Comparison of ENCODE assay signal across 23 mouse cellular contexts in genomic region chr7:95253862-95254545, GRCm38 (mm10).
A peak's percentile ranks its signal among the peaks of the same experiment; 100 is the strongest.
DNase-seq lines count a peak whose midpoint lies in the region; ATAC-seq and TF ChIP-seq lines count a peak whose summit lies in the region.
"Had no signal": no experiment of that assay in that cellular context is flagged by ENCODE, and none has a peak within 500 bp of the region (broad histone marks: within the 10 kb centered on the region; RNA-seq: fewer than 3 reads in every experiment).

No protein-coding gene starts in this region.

- TF ChIP-seq EP300 in heart, adult 2 months (IDR thresholded peaks at IDR 0.05; ENCODE audit: insufficient read depth, low read depth, low read length), result no peak

- no peak overlapping the region for H3K9ac ChIP-seq in embryonic facial prominence, embryonic 14.5 days (ENCODE audit: low read depth, low read length)
- no peak overlapping the region for H3K9ac ChIP-seq in intestine, embryonic 15.5 days
- no peak overlapping the region for H3K9ac ChIP-seq in intestine, postnatal 0 days (ENCODE audit: low read depth, low read length)
- no peak overlapping the region for H3K9ac ChIP-seq in forebrain, embryonic 16.5 days (replicated peaks; ENCODE audit: low read depth, low read length)
- no peak overlapping the region for H3K9ac ChIP-seq in heart, adult 2 months (ENCODE audit: low read depth, low read length)
- H3K9ac ChIP-seq: embryonic facial prominence, embryonic 13.5 days; heart, embryonic 13.5 days; hindbrain, embryonic 12.5 days had no signal

- no peak overlapping the region for H3K27ac ChIP-seq in embryonic facial prominence, embryonic 14.5 days (replicated peaks; ENCODE audit: low read depth, low read length)
- no peak overlapping the region for H3K27ac ChIP-seq in embryonic facial prominence, embryonic 10.5 days (replicated peaks)
- H3K27ac ChIP-seq in intestine, embryonic 15.5 days, result no peak overlapping the region
- H3K27ac ChIP-seq in intestine, postnatal 0 days (ENCODE audit: low read depth, low read length), result no peak overlapping the region
- no peak overlapping the region for H3K27ac ChIP-seq in forebrain, embryonic 16.5 days (ENCODE audit: low read length)
- no peak overlapping the region for H3K27ac ChIP-seq in heart, adult 2 months
- H3K27ac ChIP-seq: embryonic facial prominence, embryonic 13.5 days; heart, embryonic 13.5 days; hindbrain, embryonic 12.5 days had no signal

- 68% methylated on average over 5 of the region's 5 CpGs for WGBS in embryonic facial prominence, embryonic 14.5 days
- WGBS in embryonic facial prominence, embryonic 10.5 days, result 88% methylated on average over 5 of the region's 5 CpGs
- WGBS in intestine, embryonic 15.5 days, result 59% methylated on average over 5 of the region's 5 CpGs
- WGBS in intestine, postnatal 0 days, result 60% methylated on average over 5 of the region's 5 CpGs
- 47% methylated on average over 5 of the region's 5 CpGs for WGBS in forebrain, embryonic 16.5 days
- 48% methylated on average over 5 of the region's 5 CpGs for WGBS in heart, adult 2 months

- H3K4me3 ChIP-seq in embryonic facial prominence, embryonic 14.5 days (ENCODE audit: low read depth, low read length), result no peak overlapping the region
- no peak overlapping the region for H3K4me3 ChIP-seq in embryonic facial prominence, embryonic 10.5 days
- no peak overlapping the region for H3K4me3 ChIP-seq in intestine, embryonic 15.5 days (replicated peaks)
- no peak overlapping the region for H3K4me3 ChIP-seq in intestine, postnatal 0 days (ENCODE audit: low read depth, low read length)
- no peak overlapping the region for H3K4me3 ChIP-seq in forebrain, embryonic 16.5 days (replicated peaks; ENCODE audit: low read length)
- no peak overlapping the region for H3K4me3 ChIP-seq in heart, adult 2 months
- H3K4me3 ChIP-seq: embryonic facial prominence, embryonic 13.5 days; heart, embryonic 13.5 days; hindbrain, embryonic 12.5 days had no signal

- H3K36me3 ChIP-seq in embryonic facial prominence, embryonic 14.5 days (ENCODE audit: control insufficient read depth, insufficient read depth, low read length), result no peaks in the 10 kb centered on the region
- H3K36me3 ChIP-seq in embryonic facial prominence, embryonic 10.5 days (replicated peaks), result no peaks in the 10 kb centered on the region
- no peaks in the 10 kb centered on the region for H3K36me3 ChIP-seq in intestine, embryonic 15.5 days
- no peaks in the 10 kb centered on the region for H3K36me3 ChIP-seq in intestine, postnatal 0 days (ENCODE audit: control insufficient read depth, insufficient read depth)
- H3K36me3 ChIP-seq in forebrain, embryonic 16.5 days (ENCODE audit: control insufficient read depth, insufficient read depth), result no peaks in the 10 kb centered on the region
- H3K36me3 ChIP-seq in heart, adult 2 months (ENCODE audit: control insufficient read depth, insufficient read depth, low read length), result no peaks in the 10 kb centered on the region
- H3K36me3 ChIP-seq: embryonic facial prominence, embryonic 13.5 days; G1E; heart, embryonic 13.5 days; hindbrain, embryonic 12.5 days had no signal

- intact Hi-C loops in heart, adult 2 months (cut with DNase I), result no loop called here

- no peak overlapping the region for H3K4me2 ChIP-seq in embryonic facial prominence, embryonic 14.5 days (ENCODE audit: low read depth, low read length)
- H3K4me2 ChIP-seq in intestine, embryonic 15.5 days (replicated peaks), result no peak overlapping the region
- H3K4me2 ChIP-seq in intestine, postnatal 0 days (replicated peaks; ENCODE audit: low read depth), result no peak overlapping the region
- H3K4me2 ChIP-seq in forebrain, embryonic 16.5 days (ENCODE audit: low read length), result no peak overlapping the region
- H3K4me2 ChIP-seq: embryonic facial prominence, embryonic 13.5 days; heart, embryonic 13.5 days; hindbrain, embryonic 12.5 days had no signal

- ATAC-seq in embryonic facial prominence, embryonic 14.5 days (ENCODE audit: low read depth), result no peak
- peak; percentile 62 for ATAC-seq in intestine, embryonic 15.5 days
- no peak for ATAC-seq in intestine, postnatal 0 days
- peak; percentile 94 for ATAC-seq in forebrain, embryonic 16.5 days
- ATAC-seq: CD4-positive, CD25-positive, alpha-beta regulatory T cell, adult 4 months; hindbrain, embryonic 16.5 days; inflammation-experienced regulatory T-cells, adult 6 months had no signal

- TF ChIP-seq POLR2A in heart, adult 2 months (IDR thresholded peaks at IDR 0.05; ENCODE audit: insufficient read depth, low read depth, low read length), result no peak

- no peaks in the 10 kb centered on the region for H3K79me2 ChIP-seq in heart, adult 2 months (replicated peaks; ENCODE audit: control insufficient read depth, insufficient read depth, low read length)

- no peaks in the 10 kb centered on the region for H3K9me3 ChIP-seq in embryonic facial prominence, embryonic 14.5 days (ENCODE audit: control insufficient read depth, low read length)
- no peaks in the 10 kb centered on the region for H3K9me3 ChIP-seq in embryonic facial prominence, embryonic 10.5 days
- H3K9me3 ChIP-seq in intestine, embryonic 15.5 days, result no peaks in the 10 kb centered on the region
- H3K9me3 ChIP-seq in intestine, postnatal 0 days (ENCODE audit: control insufficient read depth), result no peaks in the 10 kb centered on the region
- H3K9me3 ChIP-seq in forebrain, embryonic 16.5 days (ENCODE audit: control insufficient read depth, low read length), result no peaks in the 10 kb centered on the region
- H3K9me3 ChIP-seq: embryonic facial prominence, embryonic 13.5 days; G1E; heart, embryonic 13.5 days; hindbrain, embryonic 12.5 days had no signal

- H3K4me1 ChIP-seq in embryonic facial prominence, embryonic 14.5 days (ENCODE audit: control insufficient read depth, insufficient read depth, low read length), result no peaks in the 10 kb centered on the region
- H3K4me1 ChIP-seq in embryonic facial prominence, embryonic 10.5 days, result no peaks in the 10 kb centered on the region
- H3K4me1 ChIP-seq in intestine, embryonic 15.5 days (replicated peaks), result no peaks in the 10 kb centered on the region
- H3K4me1 ChIP-seq in intestine, postnatal 0 days (replicated peaks; ENCODE audit: control insufficient read depth, insufficient read depth, low read length), result no peaks in the 10 kb centered on the region
- peaks cover 5% of the 10 kb centered on the region; the same call in 1 of the 2 replicates for H3K4me1 ChIP-seq in forebrain, embryonic 16.5 days (replicated peaks; ENCODE audit: control insufficient read depth, insufficient read depth, low read length)
- H3K4me1 ChIP-seq in heart, adult 2 months (ENCODE audit: control insufficient read depth, insufficient read depth, low read length), result no peaks in the 10 kb centered on the region
- H3K4me1 ChIP-seq: embryonic facial prominence, embryonic 13.5 days; hindbrain, embryonic 12.5 days had no signal

- no peaks in the 10 kb centered on the region for H3K27me3 ChIP-seq in embryonic facial prominence, embryonic 14.5 days (replicated peaks; ENCODE audit: control insufficient read depth, insufficient read depth, low read length)
- H3K27me3 ChIP-seq in embryonic facial prominence, embryonic 10.5 days (replicated peaks; ENCODE audit: low read depth, poor library complexity, severe bottlenecking), result no peaks in the 10 kb centered on the region
- no peaks in the 10 kb centered on the region for H3K27me3 ChIP-seq in intestine, embryonic 15.5 days (replicated peaks)
- H3K27me3 ChIP-seq in intestine, postnatal 0 days (replicated peaks; ENCODE audit: control insufficient read depth, insufficient read depth, low read length), result no peaks in the 10 kb centered on the region
- no peaks in the 10 kb centered on the region for H3K27me3 ChIP-seq in forebrain, embryonic 16.5 days (replicated peaks; ENCODE audit: control insufficient read depth, insufficient read depth, low read length)
- no peaks in the 10 kb centered on the region for H3K27me3 ChIP-seq in heart, adult 2 months (ENCODE audit: control insufficient read depth, insufficient read depth, low read length)
- H3K27me3 ChIP-seq: embryonic facial prominence, embryonic 13.5 days; heart, embryonic 13.5 days; hindbrain, embryonic 12.5 days had no signal

- TF ChIP-seq CTCF in intestine, postnatal 0 days (IDR thresholded peaks at IDR 0.05; ENCODE audit: low read depth), result no peak
- no peak for TF ChIP-seq CTCF in heart, adult 2 months (IDR thresholded peaks at IDR 0.05)

- peak; percentile 7 for DNase-seq in embryonic facial prominence, embryonic 14.5 days (ENCODE audit: low spot score)
- DNase-seq in embryonic facial prominence, embryonic 10.5 days (ENCODE audit: low spot score), result no peak
- DNase-seq in NIH3T3 (ENCODE audit: low read depth), result peak; percentile 20
- no peak for DNase-seq in heart, adult 2 months
- no peak for DNase-seq in c-Kit-positive CD71-positive TER-119-positive erythroid progenitor cells, embryonic 14.5 days (ENCODE audit: low spot score)
- DNase-seq: adrenal gland, postnatal 10 days; B cell, adult 2 months; cerebellum, adult 11-12 months; cerebellum, adult 9-10 months; cerebellum, postnatal 25 days; gastrocnemius, postnatal 25 days; heart, postnatal 4 days; kidney, adult 2 months had no signal

Comparison
In these comparisons a context has a peak if more than half of its experiments do, and no peak if none do; other contexts are left out.
1. ATAC-seq: peak in intestine, embryonic 15.5 days (single experiment) and forebrain, embryonic 16.5 days (single experiment); none in embryonic facial prominence, embryonic 14.5 days (single experiment) and intestine, postnatal 0 days (single experiment).
2. DNase-seq: peak in embryonic facial prominence, embryonic 14.5 days (single experiment) and NIH3T3 (single experiment); none in embryonic facial prominence, embryonic 10.5 days (single experiment), heart, adult 2 months (0 of 2) and c-Kit-positive CD71-positive TER-119-positive erythroid progenitor cells, embryonic 14.5 days (single experiment).